Mouse (Mus musculus): Measurements from ENCODE around the gene Nop2. TPM values are rescaled to one million over a fixed set of nuclear protein-coding genes. Genes with fewer than 3 reads are reported as not detected.

Gene Nop2
- polyA plus RNA-seq, 1 experiment from 2014 or later, result 25.2 TPM

GRCm38 (mm10) chr6:125146797-125147196, 15.1 kb downstream of the Nop2 start:
- Histone ChIP-seq H3K4me3 (ENCODE audit: low read depth, low read length) (peak overlapping the region; percentile 85), H3K9me3 (replicated peaks; ENCODE audit: control insufficient read depth, low read length) (no peaks in the 10 kb centered on the region), H3K4me1 (ENCODE audit: control insufficient read depth, low read depth, low read length) (peaks cover 27% of the 10 kb centered on the region), H3K27ac (ENCODE audit: low read length) (no peak overlapping the region), H3K36me3 (ENCODE audit: control insufficient read depth, insufficient read depth) (peaks cover 3% of the 10 kb centered on the region), H3K27me3 (ENCODE audit: control insufficient read depth, insufficient read depth, low read depth, low read length) (no peaks in the 10 kb centered on the region), H3K9ac (ENCODE audit: low read depth, low read length) (no peak overlapping the region; the same call in 1 of the 2 replicates), H3K4me2 (ENCODE audit: low read depth, low read length) (peak overlapping the region; percentile 93; the same call in 1 of the 2 replicates)
- WGBS (ENCODE audit: insufficient replicate concordance), result 43% methylated on average over 4 of the region's 4 CpGs
- no peak for ATAC-seq (ENCODE audit: low read depth)

- ATAC-seq (ENCODE audit: low read depth), result no peak
- H3K27ac ChIP-seq (ENCODE audit: low read length), result no peak overlapping the region
- 71% methylated on average over 10 of the region's 10 CpGs for WGBS (ENCODE audit: insufficient replicate concordance)
- no peak overlapping the region; the same call in 1 of the 2 replicates for H3K9ac ChIP-seq (ENCODE audit: low read depth, low read length)
- H3K4me2 ChIP-seq (ENCODE audit: low read depth, low read length), result no peak overlapping the region
- H3K4me3 ChIP-seq (ENCODE audit: low read depth, low read length), result no peak overlapping the region
- peaks cover 31% of the 10 kb centered on the region for H3K4me1 ChIP-seq (ENCODE audit: control insufficient read depth, low read depth, low read length)
- no peaks in the 10 kb centered on the region for H3K9me3 ChIP-seq (replicated peaks; ENCODE audit: control insufficient read depth, low read length)
- H3K27me3 ChIP-seq (ENCODE audit: control insufficient read depth, insufficient read depth, low read depth, low read length), result no peaks in the 10 kb centered on the region
- no peaks in the 10 kb centered on the region for H3K36me3 ChIP-seq (ENCODE audit: control insufficient read depth, insufficient read depth)
Observed at GRCm38 (mm10) chr6:125147329-125147728, 15.6 kb downstream of the Nop2 start.

GRCm38 (mm10) chr6:125148251-125148925, 16.7 kb downstream of the Nop2 start:
- Histone ChIP-seq H3K27me3 (ENCODE audit: control insufficient read depth, insufficient read depth, low read depth, low read length) (no peaks in the 10 kb centered on the region), H3K9me3 (replicated peaks; ENCODE audit: control insufficient read depth, low read length) (no peaks in the 10 kb centered on the region), H3K4me1 (ENCODE audit: control insufficient read depth, low read depth, low read length) (peaks cover 38% of the 10 kb centered on the region), H3K9ac (ENCODE audit: low read depth, low read length) (no peak overlapping the region), H3K4me3 (ENCODE audit: low read depth, low read length) (no peak overlapping the region), H3K36me3 (ENCODE audit: control insufficient read depth, insufficient read depth) (no peaks in the 10 kb centered on the region), H3K4me2 (ENCODE audit: low read depth, low read length) (no peak overlapping the region), H3K27ac (ENCODE audit: low read length) (no peak overlapping the region)
- 44% methylated on average over 18 of the region's 18 CpGs for WGBS (ENCODE audit: insufficient replicate concordance)
- ATAC-seq (ENCODE audit: low read depth), result no peak

GRCm38 (mm10) chr6:125148926-125149568, 17.3 kb downstream of the Nop2 start:
- Histone ChIP-seq H3K4me3 (ENCODE audit: low read depth, low read length) (no peak overlapping the region), H3K4me1 (ENCODE audit: control insufficient read depth, low read depth, low read length) (peaks cover 38% of the 10 kb centered on the region), H3K9me3 (replicated peaks; ENCODE audit: control insufficient read depth, low read length) (no peaks in the 10 kb centered on the region), H3K27me3 (ENCODE audit: control insufficient read depth, insufficient read depth, low read depth, low read length) (no peaks in the 10 kb centered on the region), H3K36me3 (ENCODE audit: control insufficient read depth, insufficient read depth) (no peaks in the 10 kb centered on the region), H3K27ac (ENCODE audit: low read length) (no peak overlapping the region), H3K4me2 (ENCODE audit: low read depth, low read length) (no peak overlapping the region), H3K9ac (ENCODE audit: low read depth, low read length) (no peak overlapping the region)
- ATAC-seq (ENCODE audit: low read depth), result no peak
- 70% methylated on average over 16 of the region's 16 CpGs for WGBS (ENCODE audit: insufficient replicate concordance)

- Histone ChIP-seq H3K27ac (ENCODE audit: low read length) (no peak overlapping the region), H3K27me3 (ENCODE audit: control insufficient read depth, insufficient read depth, low read depth, low read length) (no peaks in the 10 kb centered on the region), H3K4me2 (ENCODE audit: low read depth, low read length) (no peak overlapping the region), H3K9ac (ENCODE audit: low read depth, low read length) (no peak overlapping the region), H3K4me3 (ENCODE audit: low read depth, low read length) (no peak overlapping the region), H3K9me3 (replicated peaks; ENCODE audit: control insufficient read depth, low read length) (no peaks in the 10 kb centered on the region), H3K4me1 (ENCODE audit: control insufficient read depth, low read depth, low read length) (peaks cover 35% of the 10 kb centered on the region), H3K36me3 (ENCODE audit: control insufficient read depth, insufficient read depth) (no peaks in the 10 kb centered on the region)
- ATAC-seq (ENCODE audit: low read depth), result no peak
- 72% methylated on average over 7 of the region's 7 CpGs for WGBS (ENCODE audit: insufficient replicate concordance)
Observed at GRCm38 (mm10) chr6:125149569-125149950, 17.9 kb downstream of the Nop2 start.

- peak; percentile 36 for ATAC-seq (ENCODE audit: low read depth)
- H3K4me1 ChIP-seq (ENCODE audit: control insufficient read depth, low read depth, low read length), result peaks cover 25% of the 10 kb centered on the region
- WGBS (ENCODE audit: insufficient replicate concordance), result 39% methylated on average over 22 of the region's 22 CpGs
- H3K4me3 ChIP-seq (ENCODE audit: low read depth, low read length), result no peak overlapping the region
- H3K9me3 ChIP-seq (replicated peaks; ENCODE audit: control insufficient read depth, low read length), result no peaks in the 10 kb centered on the region
- H3K4me2 ChIP-seq (ENCODE audit: low read depth, low read length), result no peak overlapping the region
- no peaks in the 10 kb centered on the region for H3K27me3 ChIP-seq (ENCODE audit: control insufficient read depth, insufficient read depth, low read depth, low read length)
- no peaks in the 10 kb centered on the region for H3K36me3 ChIP-seq (ENCODE audit: control insufficient read depth, insufficient read depth)
- H3K9ac ChIP-seq (ENCODE audit: low read depth, low read length), result no peak overlapping the region
- H3K27ac ChIP-seq (ENCODE audit: low read length), result 0 out of 2 replicates have a peak overlapping the region, but pooled peaks have one; percentile 9
Observed at GRCm38 (mm10) chr6:125152212-125153017, 20.7 kb downstream of the Nop2 start.

- no peaks in the 10 kb centered on the region for H3K9me3 ChIP-seq (replicated peaks; ENCODE audit: control insufficient read depth, low read length)
- peaks cover 24% of the 10 kb centered on the region for H3K4me1 ChIP-seq (ENCODE audit: control insufficient read depth, low read depth, low read length)
- 54% methylated on average over 5 of the region's 5 CpGs for WGBS (ENCODE audit: insufficient replicate concordance)
- H3K36me3 ChIP-seq (ENCODE audit: control insufficient read depth, insufficient read depth), result no peaks in the 10 kb centered on the region
- ATAC-seq (ENCODE audit: low read depth), result no peak
- no peak overlapping the region for H3K27ac ChIP-seq (ENCODE audit: low read length)
- no peak overlapping the region for H3K4me3 ChIP-seq (ENCODE audit: low read depth, low read length)
- H3K4me2 ChIP-seq (ENCODE audit: low read depth, low read length), result no peak overlapping the region
- no peaks in the 10 kb centered on the region for H3K27me3 ChIP-seq (ENCODE audit: control insufficient read depth, insufficient read depth, low read depth, low read length)
- no peak overlapping the region for H3K9ac ChIP-seq (ENCODE audit: low read depth, low read length)
Observed at GRCm38 (mm10) chr6:125153018-125153389, 21.3 kb downstream of the Nop2 start.

GRCm38 (mm10) chr6:125153682-125154081, 22.0 kb downstream of the Nop2 start:
- H3K4me1 ChIP-seq (ENCODE audit: control insufficient read depth, low read depth, low read length), result peaks cover 24% of the 10 kb centered on the region
- H3K9me3 ChIP-seq (replicated peaks; ENCODE audit: control insufficient read depth, low read length), result no peaks in the 10 kb centered on the region
- no peaks in the 10 kb centered on the region for H3K27me3 ChIP-seq (ENCODE audit: control insufficient read depth, insufficient read depth, low read depth, low read length)
- H3K4me3 ChIP-seq (ENCODE audit: low read depth, low read length), result no peak overlapping the region
- no peaks in the 10 kb centered on the region for H3K36me3 ChIP-seq (ENCODE audit: control insufficient read depth, insufficient read depth)
- no peak overlapping the region for H3K4me2 ChIP-seq (ENCODE audit: low read depth, low read length)
- no peak overlapping the region for H3K27ac ChIP-seq (ENCODE audit: low read length)
- 72% methylated on average over 4 of the region's 4 CpGs for WGBS (ENCODE audit: insufficient replicate concordance)
- H3K9ac ChIP-seq (ENCODE audit: low read depth, low read length), result no peak overlapping the region
- no peak for ATAC-seq (ENCODE audit: low read depth)

GRCm38 (mm10) chr6:125154550-125154949, 22.8 kb downstream of the Nop2 start:
- peaks cover 24% of the 10 kb centered on the region for H3K4me1 ChIP-seq (ENCODE audit: control insufficient read depth, low read depth, low read length)

More at GRCm38 (mm10) chr6:125154550-125154949, 22.8 kb downstream of the Nop2 start:
- H3K9ac ChIP-seq (ENCODE audit: low read depth, low read length), result no peak overlapping the region
- no peak overlapping the region for H3K4me3 ChIP-seq (ENCODE audit: low read depth, low read length)
- no peaks in the 10 kb centered on the region for H3K27me3 ChIP-seq (ENCODE audit: control insufficient read depth, insufficient read depth, low read depth, low read length)
- H3K4me2 ChIP-seq (ENCODE audit: low read depth, low read length), result no peak overlapping the region
- H3K9me3 ChIP-seq (replicated peaks; ENCODE audit: control insufficient read depth, low read length), result no peaks in the 10 kb centered on the region
- H3K27ac ChIP-seq (ENCODE audit: low read length), result no peak overlapping the region
- ATAC-seq (ENCODE audit: low read depth), result no peak
- no peaks in the 10 kb centered on the region for H3K36me3 ChIP-seq (ENCODE audit: control insufficient read depth, insufficient read depth)

Data from liver, embryonic 16.5 days (tissue).